Mouse (Mus musculus): ENCODE measurements at regions not wholly inside any gene's neighbourhood (a gene's known extent, or its start where the extent isn't known, plus 50 kb on each side); places are given as distances from the start of the nearest gene placed in this dataset.

GRCm38 (mm10) chr12:107138677-107139400 is 349.6 kb upstream of the 3110018I06Rik start:
- TF ChIP-seq POLR2A (IDR thresholded peaks at IDR 0.05; ENCODE audit: control insufficient read depth, low read depth, low read length) (no peak), CTCF (IDR thresholded peaks at IDR 0.05; ENCODE audit: control insufficient read depth, insufficient read depth, insufficient replicate concordance, low read depth, low read length) (no peak)
- H3K4me1 ChIP-seq (ENCODE audit: control insufficient read depth, insufficient read depth, low read length), result no peaks in the 10 kb centered on the region
- no peaks in the 10 kb centered on the region for H3K27me3 ChIP-seq (ENCODE audit: control insufficient read depth, insufficient read depth, low read length)
- H3K27ac ChIP-seq (ENCODE audit: control insufficient read depth, insufficient read depth, low read depth, low read length), result no peak overlapping the region
- H3K36me3 ChIP-seq (ENCODE audit: control insufficient read depth, insufficient read depth, low read length), result no peaks in the 10 kb centered on the region
- H3K4me3 ChIP-seq (ENCODE audit: control insufficient read depth, low read depth, low read length), result no peak overlapping the region

- Histone ChIP-seq H3K27me3 (ENCODE audit: control insufficient read depth, insufficient read depth, low read length) (no peaks in the 10 kb centered on the region), H3K36me3 (ENCODE audit: control insufficient read depth, insufficient read depth, low read length) (no peaks in the 10 kb centered on the region), H3K27ac (ENCODE audit: control insufficient read depth, insufficient read depth, low read depth, low read length) (no peak overlapping the region), H3K4me1 (ENCODE audit: control insufficient read depth, insufficient read depth, low read length) (no peaks in the 10 kb centered on the region), H3K4me3 (ENCODE audit: control insufficient read depth, low read depth, low read length) (no peak overlapping the region)
- TF ChIP-seq POLR2A (IDR thresholded peaks at IDR 0.05; ENCODE audit: control insufficient read depth, low read depth, low read length), result no peak
- no peak for TF ChIP-seq CTCF (IDR thresholded peaks at IDR 0.05; ENCODE audit: control insufficient read depth, insufficient read depth, insufficient replicate concordance, low read depth, low read length)
Observed at GRCm38 (mm10) chr12:107140957-107141595, 347.4 kb upstream of the 3110018I06Rik start.

- Histone ChIP-seq H3K4me3 (ENCODE audit: control insufficient read depth, low read depth, low read length) (no peak overlapping the region), H3K27ac (ENCODE audit: control insufficient read depth, insufficient read depth, low read depth, low read length) (no peak overlapping the region), H3K4me1 (ENCODE audit: control insufficient read depth, insufficient read depth, low read length) (no peaks in the 10 kb centered on the region), H3K27me3 (ENCODE audit: control insufficient read depth, insufficient read depth, low read length) (no peaks in the 10 kb centered on the region), H3K36me3 (ENCODE audit: control insufficient read depth, insufficient read depth, low read length) (no peaks in the 10 kb centered on the region)
- TF ChIP-seq POLR2A (IDR thresholded peaks at IDR 0.05; ENCODE audit: control insufficient read depth, low read depth, low read length) (no peak), CTCF (IDR thresholded peaks at IDR 0.05; ENCODE audit: control insufficient read depth, insufficient read depth, insufficient replicate concordance, low read depth, low read length) (no peak)
Observed at GRCm38 (mm10) chr12:107142226-107142625, 346.2 kb upstream of the 3110018I06Rik start.

DNA sequence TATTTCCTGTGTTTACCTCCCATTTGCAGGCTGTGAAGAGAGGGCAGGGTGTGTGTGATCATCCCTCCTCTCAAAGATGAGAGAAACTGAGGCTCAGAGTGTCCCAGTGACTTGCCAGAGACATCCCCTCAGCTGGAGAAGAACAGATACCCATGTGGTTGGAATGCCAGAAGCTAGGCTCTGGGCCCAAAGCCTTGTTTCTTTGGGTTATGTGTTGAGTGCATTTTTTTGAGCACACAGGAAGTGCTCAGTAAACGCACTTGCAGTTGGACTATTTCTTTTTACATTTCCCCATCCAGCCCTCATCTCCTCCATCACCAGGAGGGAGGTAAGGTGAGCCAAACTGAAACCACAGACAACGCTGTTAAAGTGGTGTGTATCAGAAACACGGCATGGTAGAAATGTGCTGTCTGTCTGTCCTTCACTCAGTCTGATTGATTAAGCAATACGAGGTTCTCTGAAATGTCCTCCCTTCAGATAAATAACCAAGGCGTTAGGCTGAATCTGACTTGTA is 341.8 kb upstream of the 3110018I06Rik start:
- Histone ChIP-seq H3K27ac (ENCODE audit: control insufficient read depth, insufficient read depth, low read depth, low read length) (no peak overlapping the region), H3K4me3 (ENCODE audit: control insufficient read depth, low read depth, low read length) (no peak overlapping the region), H3K27me3 (ENCODE audit: control insufficient read depth, insufficient read depth, low read length) (no peaks in the 10 kb centered on the region), H3K4me1 (ENCODE audit: control insufficient read depth, insufficient read depth, low read length) (no peaks in the 10 kb centered on the region), H3K36me3 (ENCODE audit: control insufficient read depth, insufficient read depth, low read length) (no peaks in the 10 kb centered on the region)
- TF ChIP-seq POLR2A (IDR thresholded peaks at IDR 0.05; ENCODE audit: control insufficient read depth, low read depth, low read length) (no peak), CTCF (IDR thresholded peaks at IDR 0.05; ENCODE audit: control insufficient read depth, insufficient read depth, insufficient replicate concordance, low read depth, low read length) (no peak)

DNA sequence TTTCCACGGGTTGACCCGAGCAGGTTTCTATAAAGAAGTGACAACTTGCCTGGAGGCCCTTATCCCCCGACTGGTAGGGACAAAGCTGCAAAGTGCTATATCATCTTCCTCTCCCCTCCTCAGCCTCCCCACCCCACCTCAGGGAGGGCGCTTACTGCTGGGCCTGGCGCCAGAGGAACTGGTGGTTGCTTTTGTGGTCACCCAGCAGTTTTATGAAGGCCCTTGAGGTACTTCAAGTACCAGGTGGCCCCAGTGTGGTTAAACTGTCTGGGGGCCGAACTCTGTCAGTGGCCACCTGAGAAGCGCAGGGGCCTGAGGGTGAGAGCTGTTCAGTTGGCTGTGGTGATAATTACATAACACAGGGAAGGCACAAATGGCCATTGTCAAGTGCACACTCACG is 340.0 kb upstream of the 3110018I06Rik start:
- TF ChIP-seq CTCF (IDR thresholded peaks at IDR 0.05; ENCODE audit: control insufficient read depth, insufficient read depth, insufficient replicate concordance, low read depth, low read length), result no peak
- TF ChIP-seq POLR2A (IDR thresholded peaks at IDR 0.05; ENCODE audit: control insufficient read depth, low read depth, low read length), result no peak
- H3K4me3 ChIP-seq (ENCODE audit: control insufficient read depth, low read depth, low read length), result no peak overlapping the region
- H3K36me3 ChIP-seq (ENCODE audit: control insufficient read depth, insufficient read depth, low read length), result no peaks in the 10 kb centered on the region
- no peaks in the 10 kb centered on the region for H3K4me1 ChIP-seq (ENCODE audit: control insufficient read depth, insufficient read depth, low read length)
- no peaks in the 10 kb centered on the region for H3K27me3 ChIP-seq (ENCODE audit: control insufficient read depth, insufficient read depth, low read length)
- no peak overlapping the region for H3K27ac ChIP-seq (ENCODE audit: control insufficient read depth, insufficient read depth, low read depth, low read length)

GRCm38 (mm10) chr12:107151089-107151488 is 337.3 kb upstream of the 3110018I06Rik start:
- no peaks in the 10 kb centered on the region for H3K4me1 ChIP-seq (ENCODE audit: control insufficient read depth, insufficient read depth, low read length)
- no peaks in the 10 kb centered on the region for H3K36me3 ChIP-seq (ENCODE audit: control insufficient read depth, insufficient read depth, low read length)
- no peaks in the 10 kb centered on the region for H3K27me3 ChIP-seq (ENCODE audit: control insufficient read depth, insufficient read depth, low read length)
- no peak for TF ChIP-seq POLR2A (IDR thresholded peaks at IDR 0.05; ENCODE audit: control insufficient read depth, low read depth, low read length)
- TF ChIP-seq CTCF (IDR thresholded peaks at IDR 0.05; ENCODE audit: control insufficient read depth, insufficient read depth, insufficient replicate concordance, low read depth, low read length), result no peak
- no peak overlapping the region for H3K4me3 ChIP-seq (ENCODE audit: control insufficient read depth, low read depth, low read length)
- no peak overlapping the region for H3K27ac ChIP-seq (ENCODE audit: control insufficient read depth, insufficient read depth, low read depth, low read length)

DNA sequence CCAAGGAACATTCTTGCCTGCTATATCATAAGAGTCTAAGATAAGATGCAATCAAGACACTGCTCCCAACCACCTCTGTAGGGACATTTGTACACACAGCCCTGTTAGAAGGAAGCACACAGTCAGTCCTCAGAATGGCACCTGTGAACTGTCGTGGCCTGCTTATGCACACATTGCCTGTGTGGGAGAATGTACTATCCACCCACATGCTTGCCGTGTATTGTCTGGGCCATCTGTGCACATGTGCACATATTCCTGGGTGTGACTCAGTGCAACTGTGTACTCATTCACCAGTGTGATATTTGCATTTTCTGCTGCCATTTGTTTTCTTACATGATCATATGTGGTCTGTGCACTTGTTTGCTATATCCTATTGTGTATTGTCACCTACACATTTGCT is 333.8 kb upstream of the 3110018I06Rik start:
- TF ChIP-seq POLR2A (IDR thresholded peaks at IDR 0.05; ENCODE audit: control insufficient read depth, low read depth, low read length) (no peak), CTCF (IDR thresholded peaks at IDR 0.05; ENCODE audit: control insufficient read depth, insufficient read depth, insufficient replicate concordance, low read depth, low read length) (no peak)
- Histone ChIP-seq H3K4me3 (ENCODE audit: control insufficient read depth, low read depth, low read length) (no peak overlapping the region), H3K27me3 (ENCODE audit: control insufficient read depth, insufficient read depth, low read length) (no peaks in the 10 kb centered on the region), H3K4me1 (ENCODE audit: control insufficient read depth, insufficient read depth, low read length) (no peaks in the 10 kb centered on the region), H3K36me3 (ENCODE audit: control insufficient read depth, insufficient read depth, low read length) (no peaks in the 10 kb centered on the region), H3K27ac (ENCODE audit: control insufficient read depth, insufficient read depth, low read depth, low read length) (no peak overlapping the region)

Data from testis, adult 2 months (tissue).